Mouse (Mus musculus): ENCODE measurements around the gene Herc3. TPM values are rescaled to one million over a fixed set of nuclear protein-coding genes. Genes with fewer than 3 reads are reported as not detected.

The Herc3 gene
- polyA plus RNA-seq, 1 experiment from 2014 or later: 35.6 TPM

DNA sequence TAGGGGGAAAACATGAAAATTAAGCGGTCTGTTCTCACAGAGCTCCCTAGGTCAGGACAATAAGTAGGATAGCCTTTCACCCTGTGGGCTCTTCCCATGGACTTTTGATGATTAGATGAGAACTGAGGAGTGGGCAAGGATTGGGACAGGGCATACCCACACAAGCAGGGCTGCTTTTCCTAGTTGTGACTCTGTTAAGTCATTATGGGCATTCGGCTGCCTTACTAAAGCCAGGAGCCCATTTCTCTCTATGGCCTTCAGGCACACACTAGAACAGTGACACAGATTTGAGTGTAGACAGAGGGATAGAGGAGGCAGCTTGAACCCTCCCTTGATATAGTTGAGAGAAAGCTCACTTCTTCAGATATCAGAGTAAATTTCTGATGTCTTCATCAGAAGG, 132.8 kb downstream of the Herc3 start:
- Histone ChIP-seq H3K4me3 (ENCODE audit: low read length) (no peak overlapping the region), H3K9ac (ENCODE audit: low read depth, low read length) (no peak overlapping the region), H3K27ac (ENCODE audit: low read depth, low read length) (no peak overlapping the region), H3K4me1 (ENCODE audit: control insufficient read depth, insufficient read depth, low read depth, low read length) (peaks cover 6% of the 10 kb centered on the region), H3K27me3 (replicated peaks; ENCODE audit: control insufficient read depth, insufficient read depth, low read length) (no peaks in the 10 kb centered on the region), H3K4me2 (ENCODE audit: low read length) (no peak overlapping the region), H3K36me3 (ENCODE audit: control insufficient read depth, insufficient read depth, low read length) (no peaks in the 10 kb centered on the region; the same call in 1 of the 2 replicates), H3K9me3 (ENCODE audit: control insufficient read depth, low read length) (no peaks in the 10 kb centered on the region)
- ATAC-seq: no peak
- WGBS: 88% methylated on average over 2 of the region's 2 CpGs

DNA sequence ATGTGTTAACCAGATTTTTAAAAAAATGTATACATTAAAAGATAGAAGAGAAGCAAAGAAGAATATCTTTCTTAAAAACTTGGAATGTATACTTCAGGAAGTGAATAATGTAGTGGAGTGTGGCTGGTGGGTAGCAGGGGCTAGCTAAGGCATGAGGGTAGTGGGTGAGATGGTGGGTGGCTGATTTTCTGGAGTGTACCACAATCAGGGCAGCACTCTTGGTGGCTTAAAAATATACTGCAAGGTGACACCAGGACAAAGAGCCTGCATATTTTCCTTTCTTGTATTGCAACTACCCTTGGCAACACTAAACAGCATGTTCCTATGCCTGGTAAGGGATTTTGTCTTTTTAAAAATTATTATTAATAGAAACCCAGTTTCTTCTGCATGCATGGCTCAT, 133.3 kb downstream of the Herc3 start:
- no peak; the same call in 1 of the 2 replicates for ATAC-seq
- Histone ChIP-seq H3K4me1 (ENCODE audit: control insufficient read depth, insufficient read depth, low read depth, low read length) (peaks cover 6% of the 10 kb centered on the region), H3K27ac (ENCODE audit: low read depth, low read length) (no peak overlapping the region), H3K4me3 (ENCODE audit: low read length) (no peak overlapping the region), H3K27me3 (replicated peaks; ENCODE audit: control insufficient read depth, insufficient read depth, low read length) (no peaks in the 10 kb centered on the region), H3K4me2 (ENCODE audit: low read length) (no peak overlapping the region), H3K36me3 (ENCODE audit: control insufficient read depth, insufficient read depth, low read length) (no peaks in the 10 kb centered on the region; the same call in 1 of the 2 replicates), H3K9me3 (ENCODE audit: control insufficient read depth, low read length) (no peaks in the 10 kb centered on the region), H3K9ac (ENCODE audit: low read depth, low read length) (no peak overlapping the region)

GRCm38 (mm10) chr6:58965071-58965831, 134.0 kb downstream of the Herc3 start:
- Histone ChIP-seq H3K4me1 (ENCODE audit: control insufficient read depth, insufficient read depth, low read depth, low read length) (peaks cover 6% of the 10 kb centered on the region), H3K9me3 (ENCODE audit: control insufficient read depth, low read length) (no peaks in the 10 kb centered on the region), H3K9ac (ENCODE audit: low read depth, low read length) (peak overlapping the region; percentile 18; the same call in 1 of the 2 replicates), H3K36me3 (ENCODE audit: control insufficient read depth, insufficient read depth, low read length) (no peaks in the 10 kb centered on the region; the same call in 1 of the 2 replicates), H3K27ac (ENCODE audit: low read depth, low read length) (peak overlapping the region; percentile 62), H3K27me3 (replicated peaks; ENCODE audit: control insufficient read depth, insufficient read depth, low read length) (no peaks in the 10 kb centered on the region), H3K4me2 (ENCODE audit: low read length) (peak overlapping the region; percentile 44), H3K4me3 (ENCODE audit: low read length) (peak overlapping the region; percentile 17; the same call in 1 of the 2 replicates)
- ATAC-seq: peak; percentile 73
- 26% methylated on average over 12 of the region's 12 CpGs for whole genome bisulfite sequencing

GRCm38 (mm10) chr6:58968272-58968671, 137.0 kb downstream of the Herc3 start:
- no peaks in the 10 kb centered on the region; the same call in none of the 2 replicates for H3K36me3 ChIP-seq (ENCODE audit: control insufficient read depth, insufficient read depth, low read length)
- H3K4me2 ChIP-seq (ENCODE audit: low read length): no peak overlapping the region
- peaks cover 6% of the 10 kb centered on the region for H3K4me1 ChIP-seq (ENCODE audit: control insufficient read depth, insufficient read depth, low read depth, low read length)
- no peak for ATAC-seq
- 83% methylated on average over 3 of the region's 3 CpGs for WGBS
- H3K4me3 ChIP-seq (ENCODE audit: low read length): no peak overlapping the region
- no peak overlapping the region for H3K9ac ChIP-seq (ENCODE audit: low read depth, low read length)
- no peaks in the 10 kb centered on the region for H3K27me3 ChIP-seq (replicated peaks; ENCODE audit: control insufficient read depth, insufficient read depth, low read length)
- no peaks in the 10 kb centered on the region for H3K9me3 ChIP-seq (ENCODE audit: control insufficient read depth, low read length)
- no peak overlapping the region for H3K27ac ChIP-seq (ENCODE audit: low read depth, low read length)

Other genes with a start within 250 kb of the Herc3 start
- gene Abcg2, start 246.9 kb upstream of the Herc3 start, polyA plus RNA-seq (2015; fragmentation: Nextera tagmentation; extraction: Ambion mirVana): 35.6 and 41.6 TPM in 2 replicates
- 412 and 507 TPM in 2 replicates for gene Nap1l5, start 75.6 kb downstream of the Herc3 start, polyA plus RNA-seq (2015; fragmentation: Nextera tagmentation; extraction: Ambion mirVana)
- gene Fam13a, start 193.1 kb downstream of the Herc3 start, polyA plus RNA-seq (2015; fragmentation: Nextera tagmentation; extraction: Ambion mirVana): 11.2 and 16.3 TPM in 2 replicates

All from hindbrain, embryonic 16.5 days (tissue).